Mouse (Mus musculus) c-Kit-positive CD71-positive TER-119-positive erythroid progenitor cells, embryonic 14.5 days (primary cell): ENCODE results near the gene Bms1.

ENCODE experiments used
- DNase-seq: peaks from one replicate; pipeline ENCODE4 v3.0.0-alpha.2; 2013; ENCODE audit warnings: low spot score

Bms1 gene

GRCm38 (mm10) chr6:118366196-118366595 is 53.1 kb downstream of the Bms1 start:
- no peak for DNase-seq

DNA sequence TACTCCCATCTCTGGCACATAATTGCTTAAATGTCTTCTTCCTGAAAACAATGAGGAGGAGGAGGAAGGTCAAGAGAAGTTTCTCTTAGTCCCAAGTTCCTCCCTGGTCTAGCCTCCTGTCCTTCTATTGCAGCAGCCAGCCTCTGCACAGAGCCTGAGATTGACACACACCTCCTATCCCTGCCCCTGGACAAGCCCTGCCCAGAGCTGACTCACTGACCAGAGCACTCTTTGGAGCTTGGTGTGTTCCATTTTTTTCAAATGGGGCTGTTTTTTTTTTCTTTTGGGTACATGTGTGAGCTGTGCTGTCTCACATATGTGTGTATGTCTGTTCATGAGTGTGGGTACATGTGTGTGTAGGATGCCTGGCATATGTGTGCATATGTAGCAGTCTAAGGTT is 53.5 kb downstream of the Bms1 start:
- DNase-seq, result no peak

DNA sequence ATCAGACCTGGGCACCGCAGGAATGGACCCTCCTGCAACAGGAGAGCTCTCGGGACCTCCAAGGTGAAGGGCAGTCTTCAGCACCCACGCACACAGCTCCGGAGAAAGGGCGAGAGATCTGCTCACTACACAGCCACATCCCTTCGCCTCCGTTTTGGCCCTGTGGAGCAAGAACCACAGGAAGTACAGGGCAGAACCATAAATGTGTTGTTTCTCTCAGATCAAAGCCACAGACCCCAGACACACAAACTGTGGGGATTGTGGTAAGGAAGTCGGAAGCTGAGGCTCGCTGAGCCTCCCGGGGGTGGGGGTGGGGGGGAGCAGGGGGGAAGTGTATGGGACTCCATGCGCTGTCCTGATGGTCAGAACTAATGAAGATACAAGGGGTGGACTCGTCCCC is 68.9 kb downstream of the Bms1 start:
- DNase-seq, result no peak

DNA sequence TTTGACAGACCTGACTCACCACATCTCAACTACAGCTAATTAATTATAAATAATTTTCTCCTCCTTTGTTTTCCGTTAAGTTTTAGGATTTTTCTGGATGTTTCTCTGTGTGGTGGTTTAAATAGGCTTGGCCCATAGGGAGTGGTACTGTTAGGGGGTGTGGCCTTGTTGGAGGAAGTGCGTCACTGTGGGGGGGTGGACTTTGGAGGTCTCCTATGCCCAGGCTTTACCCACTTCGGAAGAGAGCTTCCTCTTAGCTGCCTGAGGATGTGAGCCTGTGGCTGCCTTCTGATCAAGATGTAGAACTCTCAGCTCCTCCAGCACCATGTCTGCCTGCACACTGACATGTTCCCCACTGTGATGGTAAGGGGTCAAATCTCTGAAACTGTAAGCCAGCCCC is 71.1 kb downstream of the Bms1 start:
- no peak for DNase-seq

DNA sequence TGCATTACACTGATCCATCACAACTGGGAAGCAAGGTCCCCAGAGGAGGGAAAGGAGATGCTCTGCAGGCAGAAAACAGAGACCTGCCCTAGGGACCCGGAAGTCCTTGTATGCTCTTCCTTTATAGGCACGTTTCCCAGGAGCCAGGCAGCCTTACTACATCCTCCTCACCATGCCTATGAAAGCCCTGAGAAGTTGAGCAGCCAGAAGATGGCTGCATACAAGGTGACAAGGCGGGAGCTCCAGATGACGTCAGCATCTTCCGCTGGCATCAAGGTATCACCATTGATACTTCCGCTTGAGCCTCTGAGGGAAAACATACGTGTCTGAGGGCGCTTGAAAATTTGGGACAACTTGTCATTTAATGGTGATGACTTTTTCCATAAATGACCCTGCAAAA is 72.0 kb downstream of the Bms1 start:
- no peak for DNase-seq

- DNase-seq, result no peak
Measured at GRCm38 (mm10) chr6:118341861-118342485, 77.3 kb downstream of the Bms1 start.

GRCm38 (mm10) chr6:118337660-118338059 is 81.6 kb downstream of the Bms1 start:
- DNase-seq, result no peak

GRCm38 (mm10) chr6:118336541-118337480 is 82.5 kb downstream of the Bms1 start:
- no peak for DNase-seq

DNA sequence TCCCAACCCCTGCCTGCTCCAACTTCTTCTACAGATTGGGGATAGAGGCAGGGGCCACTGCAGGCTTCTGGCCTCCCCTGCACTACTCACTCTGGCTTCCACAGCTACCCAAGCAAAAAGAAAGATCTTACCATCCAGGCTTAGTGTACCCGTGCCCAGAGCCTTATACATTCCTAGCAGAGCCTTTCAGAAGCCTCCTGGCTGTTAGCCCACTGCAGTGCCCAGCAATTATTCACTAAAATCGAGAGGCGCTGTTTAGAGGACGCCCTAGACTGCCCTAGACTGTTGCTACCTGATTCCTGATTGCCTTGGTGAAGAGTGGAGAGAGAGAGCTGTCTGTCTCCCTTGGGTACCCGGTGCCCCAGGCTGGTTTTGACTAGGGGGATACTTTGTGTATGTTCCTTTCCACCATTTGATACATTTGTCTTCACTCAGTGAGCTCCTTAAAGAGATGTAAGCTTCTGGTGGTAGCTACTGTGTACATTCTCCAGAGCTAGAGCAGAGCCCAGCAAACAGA is 83.3 kb downstream of the Bms1 start:
- no peak for DNase-seq

DNA sequence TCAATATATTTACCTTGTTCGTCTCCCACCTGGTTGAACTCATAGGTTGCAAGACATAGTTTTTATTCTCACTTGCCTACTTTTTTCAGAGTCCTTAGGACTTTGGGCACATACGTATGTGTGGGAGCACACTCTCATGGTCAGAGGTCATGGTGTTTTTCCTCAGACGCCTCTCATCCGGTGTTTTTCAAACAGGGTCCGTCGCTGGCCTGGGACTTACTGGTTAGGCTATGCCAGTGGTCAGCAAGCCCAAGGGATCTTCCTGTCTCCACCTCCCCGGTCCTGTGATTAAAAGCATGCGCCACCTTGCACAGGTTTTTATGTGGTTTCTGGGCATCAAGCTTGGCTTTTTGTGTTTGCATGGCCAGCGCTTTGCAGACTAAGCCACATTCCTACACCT is 85.4 kb downstream of the Bms1 start:
- no peak for DNase-seq
